Mouse (Mus musculus) left cerebral cortex, postnatal 25 days (tissue): ENCODE results near the gene Col25a1. TPM values are rescaled to one million over a fixed set of nuclear protein-coding genes. Genes with fewer than 3 reads are reported as not detected.
A peak's percentile ranks its signal among the peaks of the same experiment; 100 is the strongest.

Source experiments
- DNase-seq, 2 experiments: peaks; one replicate each; pipeline ENCODE4 v3.0.0; 2022; ENCODE audit warnings: low spot score in 2 of 2, mixed read lengths in 1 of 2
- intact Hi-C: fragments of 180-260 bp; cut with DNase I; formaldehyde crosslinking; loops from one replicate; pipeline ENCODE4 v1.15.1; 2025
- total RNA-seq, 2 experiments: library from RNA; stranded (reverse); gene quantifications; 2 replicates each; pipeline ENCODE4 v1.2.3; 2021

Col25a1 gene
- total RNA-seq, 2 experiments from 2014 or later = 43.5 to 48.5 TPM

DNA sequence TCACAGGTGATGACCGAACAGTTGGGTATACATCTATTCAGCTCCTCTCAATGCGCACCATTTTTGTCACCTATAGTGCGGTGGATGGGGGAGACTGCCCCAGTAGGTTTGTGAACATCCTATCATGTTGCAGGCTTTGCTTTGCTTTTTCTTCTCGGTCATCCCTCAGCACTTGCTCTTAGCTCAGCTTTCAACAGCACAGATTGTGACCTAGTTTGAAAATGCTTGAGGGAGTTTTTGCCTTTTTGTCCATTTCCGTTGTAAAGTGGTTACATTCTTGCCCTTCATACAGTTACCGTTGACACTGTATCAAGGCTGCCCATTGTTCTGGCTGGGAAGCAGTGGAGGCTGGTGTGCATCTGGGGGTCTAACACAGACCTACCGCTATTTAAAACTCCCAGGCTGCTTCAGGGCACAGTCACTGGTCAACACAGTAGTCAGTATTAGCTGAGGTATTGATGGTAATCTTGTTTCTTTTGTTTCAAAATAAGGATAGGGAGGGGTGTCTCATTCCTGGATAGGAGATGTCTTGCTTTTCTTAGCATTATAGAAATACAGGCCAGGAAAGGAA lies 231.6 kb downstream of the Col25a1 start:
- intact Hi-C loops = no loop called here
- DNase-seq = peak in 1 of 2 experiments; percentile 54

DNA sequence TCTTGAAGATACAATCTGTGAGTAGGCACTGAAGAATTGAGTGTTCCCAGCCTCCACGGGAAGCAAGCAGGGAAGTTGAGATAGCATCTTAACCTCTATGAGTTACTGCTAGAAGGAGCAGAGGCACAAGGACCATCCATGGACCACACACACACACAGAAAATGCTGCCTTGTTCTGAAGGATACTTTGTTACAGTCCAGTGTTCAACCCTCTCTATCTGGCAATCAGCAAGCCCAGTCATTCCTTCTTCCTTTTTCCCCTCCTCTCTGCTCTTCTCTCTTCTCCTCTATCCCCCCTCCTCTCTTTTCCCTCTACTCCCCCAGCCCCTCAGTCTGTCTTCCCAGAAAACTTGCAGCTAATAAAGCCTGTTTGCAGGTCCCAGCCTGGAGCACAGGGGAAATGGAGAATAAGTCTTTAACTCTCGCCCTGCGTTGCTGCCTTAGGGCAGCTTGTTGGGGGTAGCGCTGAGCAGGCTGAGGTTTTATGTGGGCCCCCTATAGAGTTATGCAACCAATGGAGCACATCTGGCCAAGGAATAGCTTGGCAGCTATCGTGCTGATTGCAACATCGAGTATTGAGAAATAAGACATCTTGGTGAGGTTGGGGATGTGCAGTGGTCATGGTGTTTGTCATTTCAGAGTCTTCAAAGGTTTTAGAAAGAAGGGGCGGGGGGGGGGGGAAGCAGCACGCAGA lies 235.8 kb downstream of the Col25a1 start:
- intact Hi-C loops = no loop called here
- DNase-seq = no peak

DNA sequence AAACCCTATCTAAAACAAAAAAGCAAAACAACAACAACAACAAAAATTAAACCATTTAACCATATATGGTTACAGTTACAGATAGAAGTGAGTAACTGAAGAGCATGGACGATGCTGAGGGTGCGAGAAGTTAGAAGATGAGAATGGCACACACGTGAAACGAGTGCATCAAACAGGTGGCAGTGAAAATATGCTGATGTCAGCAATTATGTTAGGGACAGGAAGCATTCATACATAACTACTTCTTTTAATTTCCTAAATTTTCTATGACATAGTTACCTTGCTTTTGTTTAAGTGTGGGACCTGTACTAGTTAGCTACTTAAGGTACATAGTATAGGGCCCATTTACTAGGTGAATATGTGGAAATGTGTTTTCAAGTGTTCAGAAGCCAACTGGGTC lies 237.1 kb downstream of the Col25a1 start:
- no peak for DNase-seq
- intact Hi-C loops = no loop called here

DNA sequence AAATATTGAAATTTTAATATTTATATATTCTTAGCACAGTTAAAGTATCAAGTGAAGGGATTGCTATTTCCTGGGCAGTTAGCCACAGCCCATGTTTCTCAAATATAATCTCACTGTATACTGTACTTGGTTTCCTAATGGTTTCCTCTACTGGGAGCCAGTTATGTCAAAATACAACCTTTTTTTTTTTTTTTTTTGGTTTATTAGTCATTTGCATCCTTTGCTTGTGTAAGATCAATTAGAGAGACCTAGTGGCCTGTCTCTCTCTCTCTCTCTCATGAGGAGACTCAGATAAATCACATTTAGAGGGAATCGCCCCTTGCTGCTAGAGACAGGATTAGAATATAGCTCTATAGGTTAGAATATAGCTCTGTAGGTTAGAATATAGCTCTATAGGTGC lies 237.8 kb downstream of the Col25a1 start:
- intact Hi-C loops = no loop called here
- DNase-seq = no peak

DNA sequence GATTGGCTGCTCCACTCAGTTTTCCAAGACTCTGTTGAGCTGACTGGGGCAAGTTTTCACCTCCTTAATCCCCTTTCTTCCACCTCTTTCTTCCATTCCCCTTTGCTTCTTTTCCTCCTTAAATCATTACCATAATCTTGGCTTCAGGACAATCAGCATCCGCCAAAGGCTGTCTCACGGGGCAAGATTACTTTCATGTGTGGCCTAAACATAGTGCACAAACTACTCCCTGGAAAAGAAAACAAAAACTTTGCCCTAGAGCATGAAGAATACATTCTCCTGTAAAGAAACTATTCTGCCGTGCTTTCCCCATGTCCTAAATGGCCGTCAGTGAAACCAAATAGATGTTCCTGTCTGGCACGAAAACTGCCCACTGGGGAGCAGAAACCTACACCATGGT lies 238.9 kb downstream of the Col25a1 start:
- intact Hi-C loops = no loop called here
- DNase-seq = no peak

GRCm38 (mm10) chr3:130373145-130373544 lies 241.8 kb downstream of the Col25a1 start:
- intact Hi-C loops = no loop called here
- no peak for DNase-seq

DNA sequence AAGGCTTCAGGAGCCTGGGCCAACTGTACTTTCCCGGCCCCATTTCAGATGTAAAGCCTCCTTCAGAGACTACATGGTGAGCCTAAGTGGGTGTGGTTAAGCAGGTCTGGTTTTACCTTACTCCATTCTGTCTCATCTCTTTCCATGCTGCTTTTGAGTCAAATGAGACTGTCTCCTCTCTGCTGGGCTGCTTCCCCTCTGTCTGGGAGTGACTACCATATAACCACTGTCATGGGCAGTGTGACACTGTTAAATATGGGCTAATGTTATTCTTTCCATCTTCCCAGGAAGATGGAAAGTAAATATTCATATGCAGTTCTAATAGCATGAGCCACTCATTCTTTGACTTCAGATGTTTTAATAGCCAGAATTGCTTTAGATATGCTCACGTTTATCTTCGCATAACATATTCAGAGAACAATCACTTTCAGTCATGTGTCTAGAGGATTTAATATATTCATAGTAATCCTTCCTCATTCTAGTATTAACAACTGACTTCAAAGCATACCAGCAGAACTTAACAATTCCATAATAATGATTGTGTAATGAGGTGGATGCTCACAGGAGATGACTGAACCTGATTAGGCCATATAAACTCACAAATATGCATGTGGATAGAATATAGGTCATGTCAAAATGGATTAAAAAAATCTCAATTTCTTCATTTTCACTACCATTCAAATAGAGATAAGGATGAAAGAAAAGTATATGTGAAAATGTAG lies 243.5 kb downstream of the Col25a1 start:
- intact Hi-C loops = no loop called here
- no peak for DNase-seq

GRCm38 (mm10) chr3:130377786-130378185 lies 246.5 kb downstream of the Col25a1 start:
- no peak for DNase-seq
- intact Hi-C loops = no loop called here

GRCm38 (mm10) chr3:130378626-130379025 lies 247.3 kb downstream of the Col25a1 start:
- DNase-seq = no peak
- intact Hi-C loops = no loop called here

GRCm38 (mm10) chr3:130380299-130380845 lies 249.1 kb downstream of the Col25a1 start:
- no peak for DNase-seq
- intact Hi-C loops = no loop called here

DNA sequence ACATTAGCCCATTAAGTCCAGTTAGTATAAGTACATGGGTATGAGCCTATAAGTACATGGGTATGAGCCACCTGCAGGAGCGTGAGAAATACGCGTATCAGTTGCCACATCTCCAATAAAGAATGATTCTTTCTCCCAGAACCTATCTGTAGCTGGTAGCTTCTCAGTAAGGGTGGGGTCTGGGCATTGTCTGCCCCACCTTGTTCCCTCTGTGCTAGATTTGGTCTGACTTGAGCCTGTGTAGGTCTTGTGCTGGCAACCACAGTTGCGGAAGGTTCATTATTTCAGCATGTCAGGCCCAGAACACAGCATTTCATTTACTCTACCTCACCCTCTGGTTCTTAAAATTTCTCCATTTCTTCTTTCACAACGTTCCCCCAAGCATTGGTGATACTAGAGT lies 250.4 kb downstream of the Col25a1 start:
- no peak for DNase-seq

GRCm38 (mm10) chr3:130385856-130386255 lies 254.6 kb downstream of the Col25a1 start:
- intact Hi-C loops = no loop called here
- DNase-seq = peak in 1 of 2 experiments; percentile 4

More for the DNA sequence above, 250.4 kb downstream of the Col25a1 start:
- intact Hi-C loops = no loop called here

GRCm38 (mm10) chr3:130387156-130387555 lies 255.9 kb downstream of the Col25a1 start:
- intact Hi-C loops = no loop called here
- DNase-seq = no peak

- DNase-seq = no peak
- intact Hi-C loops = no loop called here
Observed at GRCm38 (mm10) chr3:130389261-130389975, 258.1 kb downstream of the Col25a1 start.

DNA sequence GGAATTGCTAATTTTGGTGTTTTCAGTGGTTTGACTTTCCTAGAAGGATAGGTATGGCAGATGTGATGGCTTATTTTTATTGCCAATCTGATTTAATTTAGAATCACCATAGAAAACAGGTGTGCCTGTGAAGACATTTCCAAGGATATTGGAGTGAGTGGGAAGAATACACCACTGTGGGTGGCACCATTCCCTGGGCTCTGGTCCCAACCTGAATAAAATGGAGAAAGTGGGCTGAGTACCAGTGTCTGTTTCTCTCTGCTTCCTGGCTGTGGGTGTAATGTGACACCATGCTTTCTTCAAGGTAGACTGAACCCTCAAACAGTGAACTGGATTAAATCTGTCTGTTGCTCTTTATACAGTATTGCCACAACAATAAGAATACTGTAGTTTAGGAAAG lies 265.3 kb downstream of the Col25a1 start:
- intact Hi-C loops = no loop called here
- peak in 1 of 2 experiments; percentile 66 for DNase-seq

DNA sequence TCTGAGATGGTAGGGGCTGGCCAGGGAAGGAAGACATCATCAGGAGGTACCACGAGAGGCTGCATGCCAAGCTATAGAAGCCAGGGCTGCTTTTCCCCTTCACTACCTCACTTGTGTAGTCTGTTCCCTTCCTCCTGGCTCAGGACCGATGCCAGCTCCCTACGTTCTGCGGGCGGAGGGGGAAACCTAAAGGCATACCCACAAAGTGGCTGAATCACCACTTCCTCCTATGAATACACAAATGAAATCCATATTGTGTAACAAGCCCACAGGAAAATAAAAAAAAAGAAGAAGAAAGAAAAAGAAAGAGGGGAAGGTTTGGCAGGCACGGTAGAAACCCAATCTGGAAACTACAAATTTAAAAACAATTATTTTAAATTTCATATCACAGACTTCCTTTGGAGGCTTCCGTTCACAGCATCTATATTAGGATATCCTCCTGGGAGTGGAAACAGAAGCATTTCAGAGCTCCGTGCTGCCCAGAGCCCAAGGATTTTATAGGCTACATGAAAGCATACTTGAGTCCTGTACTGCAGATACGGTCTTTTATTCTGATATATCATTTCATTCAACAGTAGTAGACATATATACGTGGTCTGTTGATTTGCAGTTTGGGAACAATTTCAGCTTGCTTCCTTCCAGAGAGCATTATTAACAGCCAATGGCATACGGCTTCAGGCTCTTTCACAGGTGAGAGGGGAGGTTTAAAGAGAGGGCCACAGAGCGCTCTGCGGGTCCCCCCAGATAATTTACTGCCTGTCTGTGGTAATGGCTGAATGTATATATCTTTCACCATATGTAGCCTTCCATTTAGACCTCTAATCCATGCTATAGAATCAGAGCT lies 269.6 kb downstream of the Col25a1 start:
- intact Hi-C loops = loop anchor here (5.0 kb wide), 1 partner anchor 219 kb away; no protein-coding TSS in a partner anchor
- peak; percentile 35 to 84 for DNase-seq

DNA sequence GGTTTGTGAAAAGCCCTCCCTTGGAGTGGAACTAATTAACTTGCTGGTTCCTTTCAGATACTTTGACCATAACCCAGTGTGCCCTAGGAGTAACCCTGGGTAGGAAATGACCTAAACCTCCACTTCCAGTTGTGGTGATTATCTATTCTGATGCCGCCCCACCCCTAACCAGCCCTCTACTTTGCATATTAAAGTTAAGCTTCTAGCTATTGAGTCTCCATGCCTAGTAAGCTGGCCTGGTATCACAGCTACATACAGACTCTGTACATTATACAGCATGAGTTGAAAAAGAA lies 270.2 kb downstream of the Col25a1 start:
- intact Hi-C loops = loop anchor here (5.0 kb wide), 1 partner anchor 219 kb away; no protein-coding TSS in a partner anchor
- no peak for DNase-seq

DNA sequence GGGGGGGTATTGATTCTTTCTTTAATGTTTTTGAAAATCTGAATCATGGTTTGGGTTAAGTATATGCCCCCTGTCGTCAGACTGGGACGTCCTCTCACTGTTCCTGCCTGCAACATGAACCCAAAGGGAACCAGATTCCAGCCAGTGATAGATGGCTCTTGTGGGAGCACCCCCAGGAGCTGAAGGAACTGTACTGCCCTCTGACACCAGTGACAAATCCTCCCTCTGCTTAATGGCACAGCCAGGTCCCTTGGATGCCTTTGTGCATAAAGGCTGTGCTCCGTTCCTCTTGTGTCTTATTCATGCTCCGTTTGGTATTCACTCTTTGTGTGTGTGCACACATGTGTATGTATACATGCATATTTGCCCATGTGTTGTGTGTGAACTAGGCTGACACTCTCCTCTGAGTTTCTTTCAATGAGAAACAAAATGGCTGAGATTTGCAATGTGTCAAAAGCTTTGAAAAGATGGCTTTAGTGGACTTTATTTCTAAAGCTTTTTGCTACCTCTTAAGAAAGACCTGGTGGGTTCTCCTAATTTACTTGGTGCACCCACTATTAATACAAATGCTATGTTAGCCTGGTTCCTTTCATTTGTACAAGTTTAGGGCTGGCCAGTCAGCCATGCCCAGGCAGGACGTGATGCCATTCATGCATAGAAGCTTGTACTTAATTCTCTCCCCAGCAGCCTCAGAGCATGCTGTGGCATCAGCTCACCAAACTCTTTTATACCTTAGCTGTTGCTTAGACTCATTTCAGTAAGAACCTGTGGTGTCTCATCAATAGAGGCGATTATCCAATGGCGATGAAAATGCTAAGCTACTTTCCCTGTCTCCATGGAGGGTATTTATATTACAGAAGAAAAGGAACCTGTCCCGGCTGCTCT lies 273.5 kb downstream of the Col25a1 start:
- no peak for DNase-seq
- intact Hi-C loops = loop anchor here (5.0 kb wide), 1 partner anchor 222 kb away; no protein-coding TSS in a partner anchor
